Mouse (Mus musculus) 3134 (cell line): ENCODE results near the gene Ubtf.
A peak's percentile ranks its signal among the peaks of the same experiment; 100 is the strongest.
"Not testable (repeated sequence)": the region's sequence is repeated elsewhere in the genome, so short reads cannot be mapped to it uniquely, and the experiment has no call there.

Source experiments
- DNase-seq: peaks from one replicate; pipeline ENCODE4 v3.0.0-alpha.2; 2011; ENCODE audit warnings: low spot score; ENCODE audit not compliant: insufficient read length; ENCODE audit errors: extremely low read depth

The Ubtf gene

DNA sequence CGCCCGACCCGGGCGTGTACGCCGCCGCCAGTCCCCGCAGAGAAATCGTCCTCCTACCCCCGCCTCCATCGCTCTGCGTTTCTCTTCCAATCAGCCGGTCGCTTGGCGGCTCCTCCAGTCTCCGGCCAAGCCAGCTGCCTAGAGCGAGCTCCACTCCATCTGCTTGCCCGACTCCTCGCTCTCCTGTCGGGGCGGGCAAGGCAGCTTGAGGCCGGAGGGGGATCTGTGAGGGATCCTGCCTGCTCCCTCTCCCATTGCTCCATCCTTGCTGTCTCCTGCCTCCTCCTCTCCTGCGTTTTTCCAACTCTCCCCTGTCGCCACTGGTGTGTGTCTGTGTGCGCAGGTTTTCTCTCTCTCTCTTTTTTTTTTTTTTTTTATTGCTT is at the start of gene Ubtf:
Gene Ubtf, minus strand, starts transcription at position 333 of the 383 bp plus-strand sequence.
- peak; percentile 87 for DNase-seq

DNA sequence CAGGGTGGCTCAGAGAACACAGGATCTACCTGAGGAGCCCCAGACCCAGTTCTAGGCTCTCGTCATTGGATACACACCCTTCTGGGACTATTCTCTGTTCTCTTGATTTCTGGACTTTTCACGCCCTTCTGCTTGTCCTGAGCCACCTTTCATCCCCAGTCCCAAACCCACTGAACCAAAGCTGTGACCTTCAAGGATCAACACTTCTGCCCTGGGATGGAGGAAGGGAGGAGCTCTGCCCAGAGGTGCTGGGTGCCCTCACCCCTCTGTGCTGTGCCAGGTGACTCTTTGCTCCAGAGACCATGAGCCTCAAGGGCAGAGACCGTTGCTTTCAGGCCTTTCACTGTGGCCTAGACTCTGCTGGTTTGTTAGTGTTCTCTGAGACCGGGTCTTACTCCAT is 49.7 kb upstream of the Ubtf start:
- DNase-seq: no peak

DNA sequence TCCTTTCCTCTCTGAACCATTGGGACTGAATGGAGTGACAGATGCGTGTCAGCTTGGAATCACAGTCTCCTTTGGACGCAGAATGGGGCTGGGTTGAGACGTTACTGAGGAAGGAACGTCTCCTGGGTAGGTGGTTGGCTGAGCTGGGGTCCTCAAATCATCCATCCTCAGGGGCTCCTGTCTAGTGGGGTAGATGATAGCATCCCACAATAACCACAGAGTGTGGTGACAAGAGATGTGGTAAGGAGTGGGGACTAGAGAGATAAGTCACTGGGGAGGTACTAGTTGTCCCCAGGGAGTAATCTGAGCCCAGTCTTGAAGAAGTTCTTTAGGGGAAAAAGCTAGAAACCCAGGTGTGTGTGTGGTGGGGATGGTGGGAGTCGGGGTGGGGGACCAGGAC is 48.8 kb upstream of the Ubtf start:
- no peak for DNase-seq

DNA sequence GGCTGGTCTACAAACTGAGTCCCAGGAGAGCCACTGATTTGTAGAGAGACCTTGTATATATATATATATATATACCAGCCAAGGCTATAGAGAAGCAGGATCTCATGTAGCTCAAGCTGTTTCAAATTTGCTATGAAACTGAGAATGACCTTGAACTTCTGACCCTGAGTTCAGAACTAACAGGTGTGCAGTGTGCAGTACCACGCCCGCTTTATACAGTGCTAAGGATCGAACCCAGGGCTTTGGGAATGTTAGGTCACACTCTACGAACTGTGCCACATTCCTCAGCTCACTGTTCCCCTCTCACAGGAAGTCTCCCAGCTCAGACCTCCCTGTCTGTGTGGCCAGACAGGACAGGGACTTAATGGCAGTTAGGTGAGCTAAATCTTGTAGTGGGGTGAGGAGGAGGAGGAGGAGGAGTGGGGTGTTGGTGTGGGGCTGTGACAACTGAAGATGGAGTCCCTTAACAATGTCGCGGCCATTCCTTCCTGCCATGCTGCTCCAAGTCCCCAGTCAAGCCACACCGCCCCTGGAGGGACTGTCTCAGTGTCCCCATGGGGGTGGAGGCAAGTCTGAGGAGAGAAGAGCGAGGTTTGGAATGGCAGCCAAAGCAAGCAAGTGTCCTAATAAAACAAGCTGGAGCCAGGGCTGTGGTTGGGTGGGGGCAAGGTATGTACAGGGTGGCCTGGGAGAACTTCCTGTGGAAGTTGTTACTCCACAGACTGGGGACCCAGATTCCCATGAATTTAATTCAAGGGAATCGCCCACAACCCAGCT is 48.1 kb upstream of the Ubtf start:
- peak; percentile 36 for DNase-seq

DNA sequence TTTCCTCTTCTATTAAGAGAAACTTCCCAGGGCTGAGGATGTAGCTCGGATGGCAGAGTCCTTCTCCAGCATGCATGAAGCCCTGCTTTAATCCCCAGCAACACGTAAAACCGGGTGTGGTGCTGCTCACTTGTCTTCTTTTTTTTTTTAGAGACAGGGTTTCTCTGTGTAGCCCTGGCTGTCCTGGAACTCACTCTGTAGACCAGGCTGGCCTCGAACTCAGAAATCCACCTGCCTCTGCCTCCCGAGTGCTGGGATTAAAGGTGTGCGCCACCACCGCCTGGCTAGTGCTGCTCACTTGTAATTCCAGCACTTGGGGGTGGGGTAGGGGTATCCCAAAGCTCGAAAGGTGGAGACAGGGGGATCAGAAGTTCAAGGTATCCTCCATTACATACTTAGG is 46.6 kb upstream of the Ubtf start, which contains the start of gene Slc4a1:
Gene Slc4a1, minus strand, starts transcription at position 101 of the 400 bp plus-strand sequence.
- not testable (repeated sequence) for DNase-seq

DNA sequence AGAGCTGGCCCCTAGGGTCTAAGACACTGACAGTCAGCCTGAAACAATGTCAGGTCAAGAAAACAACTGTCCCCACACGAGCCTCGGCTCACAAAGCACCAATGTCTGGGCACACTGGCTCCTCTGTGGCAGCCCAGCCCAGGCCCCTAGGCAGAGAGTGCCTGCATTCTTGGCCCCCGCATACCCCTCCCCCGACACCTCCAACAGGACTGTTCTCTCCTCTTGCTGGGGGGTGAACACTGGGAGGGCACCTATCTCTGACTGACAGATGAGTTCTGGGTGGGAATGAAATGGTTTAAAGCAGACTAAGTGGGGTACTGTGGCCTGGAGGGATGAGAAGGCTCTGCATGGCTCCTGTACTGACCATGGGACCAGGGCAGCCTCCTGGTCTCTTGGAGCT is 46.2 kb upstream of the Ubtf start:
- no peak for DNase-seq

DNA sequence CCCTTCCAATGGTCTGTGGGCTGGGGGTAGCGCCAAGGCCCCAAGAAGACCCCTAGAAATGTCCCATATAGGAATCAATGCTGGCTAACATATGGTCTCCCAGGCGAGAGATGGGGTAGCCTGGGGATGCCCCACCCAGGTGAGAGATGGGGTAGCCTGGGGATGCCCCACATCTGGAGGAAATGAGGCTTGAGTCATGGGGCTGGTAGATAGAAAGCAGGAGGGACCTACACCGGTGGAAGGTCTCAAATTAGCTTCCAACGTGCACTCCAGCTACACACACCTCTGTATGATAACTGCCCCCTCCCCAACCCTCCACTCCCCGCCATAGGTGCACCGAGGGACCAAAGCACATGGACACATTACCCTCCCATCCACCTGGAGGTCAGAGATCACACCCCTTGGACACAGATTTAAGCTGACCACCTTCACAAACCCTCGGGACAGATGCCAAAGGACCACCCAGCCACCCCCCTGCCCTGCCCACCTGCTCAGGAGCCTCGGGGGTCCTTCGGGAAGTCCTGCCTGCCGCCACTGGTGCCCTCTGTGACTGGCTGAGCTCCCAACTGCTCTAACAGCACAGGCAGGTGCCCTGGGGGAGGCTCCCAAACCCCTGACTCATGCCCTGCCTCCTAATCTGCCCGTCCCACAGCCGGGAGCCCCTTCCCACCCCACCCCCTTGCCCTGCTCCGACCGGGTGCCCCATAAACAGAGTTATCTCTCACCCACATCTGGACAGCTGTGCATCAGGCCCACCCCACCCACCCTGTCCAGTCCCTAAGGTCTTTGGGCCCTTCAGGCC is 45.2 kb upstream of the Ubtf start:
- no peak for DNase-seq

GRCm38 (mm10) chr11:102363623-102364022 is 44.1 kb upstream of the Ubtf start:
- no peak for DNase-seq

DNA sequence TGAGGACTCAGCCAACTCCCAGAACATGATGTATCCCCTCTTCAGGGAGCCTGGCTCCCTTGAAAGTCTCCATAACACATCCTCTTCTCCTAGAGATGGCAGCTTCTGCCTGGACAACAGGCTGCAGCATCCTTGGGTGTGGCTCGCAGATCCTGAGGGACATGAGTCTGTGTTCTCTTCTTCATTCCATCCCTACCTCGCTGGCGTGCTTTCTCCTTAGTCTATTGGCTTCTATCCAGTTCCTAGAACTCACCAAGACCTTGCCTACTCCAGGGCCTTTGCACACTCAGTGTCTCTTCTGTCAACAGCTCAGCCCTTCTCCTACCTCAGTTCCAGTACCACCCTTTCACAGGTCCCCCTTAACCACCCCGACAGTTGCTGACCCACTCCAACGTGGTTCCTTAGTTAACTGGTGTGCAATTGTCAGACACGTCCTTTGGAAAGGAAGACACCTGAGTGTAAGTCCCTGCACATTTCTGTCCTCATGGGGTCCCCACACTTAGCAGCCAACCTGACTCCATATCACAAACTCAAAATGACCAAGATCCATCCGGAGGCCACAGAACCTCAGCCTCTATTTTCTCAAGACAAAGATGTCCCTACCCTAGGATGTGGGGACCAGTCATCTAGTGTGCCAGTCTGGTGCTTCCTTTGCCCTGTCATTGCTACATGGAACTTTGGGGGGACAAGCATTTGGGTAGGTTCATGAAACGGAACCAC is 42.4 kb upstream of the Ubtf start:
- DNase-seq: no peak

- DNase-seq: no peak
Measured at GRCm38 (mm10) chr11:102358365-102358764, 38.8 kb upstream of the Ubtf start.

DNA sequence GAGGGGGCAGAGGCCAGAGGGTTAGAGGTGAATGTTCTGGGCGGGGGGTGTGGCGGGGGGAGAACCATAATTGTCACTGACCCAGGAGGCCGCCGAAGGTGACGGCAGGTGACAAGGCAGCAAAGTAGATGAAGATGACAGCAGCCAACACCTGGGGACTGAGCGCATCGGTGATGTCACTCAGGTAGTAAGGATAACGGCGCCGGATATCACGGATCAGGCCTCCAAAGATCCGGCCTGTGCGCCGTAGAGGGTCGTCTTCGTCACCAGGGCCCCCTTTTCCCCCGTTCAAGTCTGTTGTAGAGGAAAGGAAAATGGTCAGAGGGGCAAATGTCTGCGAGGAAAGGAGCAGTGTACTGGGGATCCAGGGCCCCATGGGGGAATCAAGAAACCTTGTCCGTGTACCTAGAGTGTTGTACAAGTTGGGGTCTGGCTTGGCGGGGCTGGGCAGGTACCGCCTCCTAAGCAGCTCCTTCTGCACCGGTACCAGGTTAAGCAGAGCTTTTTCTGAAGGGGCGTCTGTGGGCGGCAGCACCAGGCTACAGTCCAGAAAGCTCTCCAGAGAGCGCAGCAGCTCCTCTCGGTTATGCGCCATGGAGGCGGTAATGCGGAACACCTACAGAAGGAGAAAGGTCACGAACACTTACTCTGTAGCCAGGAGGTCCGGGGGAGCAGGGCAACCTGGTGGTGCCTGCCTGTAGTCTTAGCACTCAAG is 37.3 kb upstream of the Ubtf start:
- no peak for DNase-seq

DNA sequence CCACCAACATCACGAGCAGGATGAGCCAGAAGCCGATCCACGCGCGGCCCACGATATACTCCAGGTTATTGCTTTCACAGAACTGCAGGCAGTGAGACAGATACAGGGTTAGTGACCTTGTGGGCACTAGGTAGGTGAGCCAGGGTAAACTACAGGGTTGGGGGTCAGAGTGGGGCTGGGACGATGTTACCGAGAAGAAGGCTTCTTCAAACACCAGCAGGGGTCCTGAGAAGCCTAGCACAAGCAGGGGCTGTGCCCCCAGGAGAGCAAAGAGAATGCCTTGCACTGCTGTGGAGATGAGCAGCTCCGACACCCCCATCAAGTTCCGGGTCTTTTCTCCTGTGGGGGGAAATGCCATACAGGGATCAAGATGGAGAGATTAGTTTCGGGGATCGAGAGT is 36.6 kb upstream of the Ubtf start:
- no peak for DNase-seq

- no peak for DNase-seq
Measured at GRCm38 (mm10) chr11:102355501-102355900, 36.0 kb upstream of the Ubtf start.

DNA sequence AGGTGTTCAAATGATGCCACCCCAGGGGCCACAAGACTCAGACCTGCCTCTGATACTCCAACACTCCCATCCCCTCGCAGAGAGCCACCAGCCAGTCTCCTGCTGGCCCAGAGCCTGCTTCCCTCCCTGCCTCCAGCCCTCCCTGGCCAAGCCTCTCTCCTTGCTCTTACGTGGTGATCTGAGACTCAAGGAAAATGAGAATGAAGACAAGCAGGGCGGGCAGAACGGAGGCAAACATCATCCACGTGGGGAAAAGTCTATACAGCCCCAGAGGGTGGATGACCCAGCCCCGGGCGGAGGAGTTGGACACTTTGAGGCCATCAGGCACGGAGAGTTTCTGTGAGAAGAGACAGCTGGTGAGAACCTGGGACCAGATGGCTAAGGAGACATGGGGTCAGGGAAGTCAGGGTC is 33.5 kb upstream of the Ubtf start:
- no peak for DNase-seq

GRCm38 (mm10) chr11:102352378-102352777 is 32.8 kb upstream of the Ubtf start:
- no peak for DNase-seq

GRCm38 (mm10) chr11:102350981-102351523 is 31.5 kb upstream of the Ubtf start:
- no peak for DNase-seq

- no peak for DNase-seq
Measured at GRCm38 (mm10) chr11:102350416-102350815, 30.9 kb upstream of the Ubtf start.

- no peak for DNase-seq
Measured at GRCm38 (mm10) chr11:102349189-102349954, 29.8 kb upstream of the Ubtf start.

- no peak for DNase-seq
Measured at GRCm38 (mm10) chr11:102348771-102349170, 29.2 kb upstream of the Ubtf start.
